Mouse (Mus musculus): ENCODE results near the gene Olfr1034.
A peak's percentile ranks its signal among the peaks of the same experiment; 100 is the strongest.
"Not testable (repeated sequence)": the region's sequence is repeated elsewhere in the genome, so short reads cannot be mapped to it uniquely, and the experiment has no call there.

Olfr1034 gene

GRCm38 (mm10) chr2:86045561-86045960 is at the start of gene Olfr1034:
TSS of gene Olfr1034 (plus strand) at chr2:86045861.
- DNase-seq (ENCODE audit: low spot score): no peak

- DNase-seq (ENCODE audit: low spot score): no peak
Observed at GRCm38 (mm10) chr2:86005240-86005639, 40.4 kb upstream of the Olfr1034 start, which contains the start of gene Olfr1032. TSS of gene Olfr1032 (plus strand) at chr2:86005540.

GRCm38 (mm10) chr2:86020406-86020805 is 25.3 kb upstream of the Olfr1034 start, which contains the start of gene Olfr1033:
TSS of gene Olfr1033 (plus strand) at chr2:86020633.
- DNase-seq (ENCODE audit: low spot score): peak; percentile 50

- not testable (repeated sequence) for DNase-seq (ENCODE audit: low spot score)
Observed at GRCm38 (mm10) chr2:86021518-86021917, 24.1 kb upstream of the Olfr1034 start.

- not testable (repeated sequence) for DNase-seq (ENCODE audit: low spot score)
Observed at GRCm38 (mm10) chr2:86050777-86051176, 5.1 kb downstream of the Olfr1034 start.

GRCm38 (mm10) chr2:86063766-86064165 is 18.1 kb downstream of the Olfr1034 start:
- not testable (repeated sequence) for DNase-seq (ENCODE audit: low spot score)

GRCm38 (mm10) chr2:86070189-86070588 is 24.5 kb downstream of the Olfr1034 start:
- DNase-seq (ENCODE audit: low spot score): no peak

GRCm38 (mm10) chr2:86073692-86074091 is 28.0 kb downstream of the Olfr1034 start, which contains the start of gene Olfr1036:
TSS of gene Olfr1036 (plus strand) at chr2:86073992.
- not testable (repeated sequence) for DNase-seq (ENCODE audit: low spot score)

GRCm38 (mm10) chr2:86080478-86080877 is 34.8 kb downstream of the Olfr1034 start:
- not testable (repeated sequence) for DNase-seq (ENCODE audit: low spot score)

- DNase-seq (ENCODE audit: low spot score): no peak
Observed at GRCm38 (mm10) chr2:86087285-86087684, 41.6 kb downstream of the Olfr1034 start, which contains the start of gene Olfr1037. TSS of gene Olfr1037 (minus strand) at chr2:86087385.
